Mouse (Mus musculus): Measurements from ENCODE around the gene Gm13089.
"Not testable (repeated sequence)": the region's sequence is repeated elsewhere in the genome, so short reads cannot be mapped to it uniquely, and the experiment has no call there.

Gm13089 gene

GRCm38 (mm10) chr4:143702611-143703010, at the start of gene Gm13089:
Gm13089 (minus strand) TSS chr4:143702711.
- no peak for DNase-seq (ENCODE audit: low spot score in 2 of 2)

- no peak for DNase-seq (ENCODE audit: low spot score in 2 of 2)
Observed at GRCm38 (mm10) chr4:143719155-143719554, 16.6 kb upstream of the Gm13089 start, which contains the start of gene Gm13078. Gm13078 (plus strand) TSS chr4:143719455.

- not testable (repeated sequence) for DNase-seq (ENCODE audit: low spot score in 2 of 2)
Observed at GRCm38 (mm10) chr4:143657146-143657545, 45.4 kb downstream of the Gm13089 start, which contains the start of gene Gm13088. Gm13088 (minus strand) TSS chr4:143657246.
